Mouse (Mus musculus): ENCODE measurements around the gene Fgfr1op2. TPM values are rescaled to one million over a fixed set of nuclear protein-coding genes. Genes with fewer than 3 reads are reported as not detected.

Gene Fgfr1op2
- total and polyA plus RNA-seq, 3 experiments, result 73.0 to 101 (median 94.1) TPM

DNA sequence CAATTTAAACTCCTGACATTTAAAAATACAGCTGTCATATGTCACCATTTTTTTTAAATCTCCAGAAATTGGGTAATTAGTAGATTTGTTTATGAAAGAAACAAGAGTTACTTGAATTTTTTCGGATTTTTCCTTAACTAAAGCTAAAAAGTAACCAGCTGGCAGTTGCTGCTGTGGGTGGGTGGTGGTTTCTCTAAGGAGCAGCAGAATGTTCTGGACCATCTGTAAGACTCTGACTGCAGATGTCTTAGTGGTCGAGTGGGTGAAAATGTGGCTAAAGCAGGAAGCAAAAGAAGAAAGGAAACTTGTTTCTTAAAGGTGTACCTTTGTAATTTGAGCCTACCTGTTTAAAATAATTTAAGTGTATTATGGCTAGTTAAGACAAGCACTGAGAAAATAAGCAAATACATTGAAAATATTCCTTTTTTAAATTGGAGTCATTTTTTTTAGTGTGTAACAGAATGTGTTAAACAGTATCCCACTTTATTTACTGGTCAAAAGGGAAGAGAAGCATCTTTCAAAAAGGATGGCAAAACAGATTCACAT, 3.5 kb downstream of the Fgfr1op2 start:
- Histone ChIP-seq H3K27me3 (replicated peaks) (no peaks in the 10 kb centered on the region), H3K79me2 (replicated peaks; ENCODE audit: control insufficient read depth, extremely low read depth, insufficient read depth, poor library complexity, severe bottlenecking) (peaks cover 69% of the 10 kb centered on the region), H3K9ac (ENCODE audit: insufficient read depth, low read depth) (peak overlapping the region; percentile 27; the same call in 1 of the 2 replicates), H3K4me3 (replicated peaks in 1 of 3; ENCODE audit: low read depth in 2 of 3, low read length in 2 of 3, poor library complexity in 1 of 3) (peak overlapping the region in 2 of 3 experiments; percentile 22 to 96), H3K4me1 (ENCODE audit: control insufficient read depth in 1 of 2, insufficient read depth in 2 of 2) (peaks cover 5 to 42% of the 10 kb centered on the region in 2 experiments; a peak in 3 of 4 replicates), H3K36me3 (replicated peaks in 1 of 2; ENCODE audit: control insufficient read depth in 1 of 2, insufficient read depth in 1 of 2, low read length in 1 of 2) (peaks cover 5 to 20% of the 10 kb centered on the region in 2 experiments), H3K27ac (ENCODE audit: insufficient read depth, low read depth) (no peak overlapping the region), H3K9me3 (replicated peaks; ENCODE audit: low read length) (no peaks in the 10 kb centered on the region), H3K4me2 (ENCODE audit: insufficient read depth, low read depth, poor library complexity, severe bottlenecking) (peak overlapping the region; percentile 90; the same call in 1 of the 2 replicates)
- DNase-seq (ENCODE audit: extremely low read depth), result peak; percentile 38
- in situ Hi-C loops (cut with MboI; ENCODE audit: low pct_ligation_motif_present, low pct_unique_long_range_greater_than_20kb, low sequenced_read_pairs), result no loop called here
- dilution Hi-C loops (cut with MboI; ENCODE audit: extremely low pct_ligation_motif_present, extremely low pct_unique_long_range_greater_than_20kb, low sequenced_read_pairs), result no loop called here
- TF ChIP-seq POLR2A (IDR thresholded peaks at IDR 0.05; ENCODE audit: low read depth, low read length) (peak; percentile 35; the same call in 1 of the 2 replicates), MYC (IDR thresholded peaks at IDR 0.05; ENCODE audit: low read depth, low read length) (0 out of 2 replicates have a peak, but pooled peaks have one; percentile 33), USF1 (IDR thresholded peaks at IDR 0.05; ENCODE audit: low read depth, low read length) (no peak), E2F4 (IDR thresholded peaks at IDR 0.05; ENCODE audit: insufficient replicate concordance, low read depth, low read length) (no peak), SIN3A (IDR thresholded peaks at IDR 0.05; ENCODE audit: low read length) (peak; percentile 73; the same call in 1 of the 2 replicates), EP300 (IDR thresholded peaks at IDR 0.05; ENCODE audit: low read length) (peak; percentile 60)

DNA sequence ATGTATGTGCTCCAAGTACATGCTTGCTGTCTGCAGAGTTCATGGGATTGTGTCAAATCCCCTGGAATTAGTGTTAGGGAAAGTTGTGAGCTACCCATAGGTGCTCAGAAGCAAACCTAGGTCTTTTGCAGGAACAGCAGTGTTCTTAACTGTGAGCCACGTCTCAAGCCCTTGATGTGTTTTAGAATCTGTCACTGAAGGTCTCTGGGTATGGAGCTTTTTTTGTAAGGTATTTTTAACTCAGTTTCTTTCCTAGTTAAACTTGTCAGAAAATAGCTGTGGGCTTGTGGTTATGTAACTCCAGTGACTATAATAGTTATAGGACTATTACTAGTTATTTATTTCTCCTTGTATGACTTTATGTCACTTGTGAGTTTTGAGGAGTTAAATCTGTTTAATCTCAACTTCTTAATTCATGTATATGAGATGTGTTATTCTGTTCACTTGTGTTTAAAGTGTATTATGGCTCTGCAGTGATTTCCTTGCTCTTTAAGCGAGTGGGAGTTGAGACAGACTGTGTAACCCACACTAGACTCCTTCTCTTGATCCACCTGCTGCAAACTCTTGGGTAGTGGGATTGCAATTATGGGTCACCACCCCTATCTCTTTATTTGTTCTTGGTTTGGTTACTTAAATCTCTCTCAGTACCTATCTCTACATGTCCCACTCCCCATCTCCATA, 6.5 kb downstream of the Fgfr1op2 start:
- in situ Hi-C loops (cut with MboI; ENCODE audit: low pct_ligation_motif_present, low pct_unique_long_range_greater_than_20kb, low sequenced_read_pairs), result no loop called here
- dilution Hi-C loops (cut with MboI; ENCODE audit: extremely low pct_ligation_motif_present, extremely low pct_unique_long_range_greater_than_20kb, low sequenced_read_pairs), result no loop called here
- no peaks in the 10 kb centered on the region for H3K27me3 ChIP-seq (replicated peaks)
- H3K27ac ChIP-seq (ENCODE audit: insufficient read depth, low read depth), result no peak overlapping the region
- no peak for DNase-seq (ENCODE audit: extremely low read depth)
- H3K9me3 ChIP-seq (replicated peaks; ENCODE audit: low read length), result peaks cover 3% of the 10 kb centered on the region
- TF ChIP-seq MYC (IDR thresholded peaks at IDR 0.05; ENCODE audit: low read depth, low read length), result no peak
- TF ChIP-seq EP300 (IDR thresholded peaks at IDR 0.05; ENCODE audit: low read length), result no peak
- no peak for TF ChIP-seq POLR2A (IDR thresholded peaks at IDR 0.05; ENCODE audit: low read depth, low read length)
- no peak for TF ChIP-seq ETS1 (conservative IDR thresholded peaks at IDR 0.05; ENCODE audit: low read depth, low read length)
- TF ChIP-seq RAD21 (IDR thresholded peaks at IDR 0.05; ENCODE audit: low read depth, low read length), result no peak
- no peak for TF ChIP-seq GABPA (IDR thresholded peaks at IDR 0.05; ENCODE audit: insufficient replicate concordance, low read depth, low read length)
- no peak for TF ChIP-seq IRF4 (IDR thresholded peaks at IDR 0.05; ENCODE audit: low read depth, low read length)
- TF ChIP-seq NELFE (IDR thresholded peaks at IDR 0.05; ENCODE audit: low read depth, low read length), result no peak
- no peak for TF ChIP-seq POLR2AphosphoS2 (IDR thresholded peaks at IDR 0.05; ENCODE audit: low read depth, low read length)
- no peak for TF ChIP-seq JUND (conservative IDR thresholded peaks at IDR 0.05; ENCODE audit: low read depth, low read length)
- no peak for TF ChIP-seq ZNF384 (IDR thresholded peaks at IDR 0.05; ENCODE audit: low read depth, low read length)
- peaks cover 5 to 32% of the 10 kb centered on the region in 2 experiments; a peak in 3 of 4 replicates for H3K4me1 ChIP-seq (ENCODE audit: control insufficient read depth in 1 of 2, insufficient read depth in 2 of 2)
- no peak overlapping the region for H3K4me3 ChIP-seq (replicated peaks in 1 of 3; ENCODE audit: low read depth in 2 of 3, low read length in 2 of 3, poor library complexity in 1 of 3)
- peaks cover 62% of the 10 kb centered on the region for H3K79me2 ChIP-seq (replicated peaks; ENCODE audit: control insufficient read depth, extremely low read depth, insufficient read depth, poor library complexity, severe bottlenecking)
- H3K9ac ChIP-seq (ENCODE audit: insufficient read depth, low read depth), result no peak overlapping the region
- no peak overlapping the region for H3K4me2 ChIP-seq (ENCODE audit: insufficient read depth, low read depth, poor library complexity, severe bottlenecking)
- H3K36me3 ChIP-seq (replicated peaks in 1 of 2; ENCODE audit: control insufficient read depth in 1 of 2, insufficient read depth in 1 of 2, low read length in 1 of 2), result peaks cover 23 to 48% of the 10 kb centered on the region in 2 experiments

Measured in CH12.LX (cell line).